Mouse (Mus musculus): ENCODE data around the gene S100a9. TPM values are rescaled to one million over a fixed set of nuclear protein-coding genes. Genes with fewer than 3 reads are reported as not detected.

S100a9 gene
- polyA plus RNA-seq, 1 experiment: not detected

- TF ChIP-seq POLR2A (IDR thresholded peaks at IDR 0.05; ENCODE audit: insufficient read depth, low read depth, low read length): no peak
- TF ChIP-seq CTCF (IDR thresholded peaks at IDR 0.05; ENCODE audit: insufficient read depth, low read depth, low read length): no peak; the same call in 1 of the 2 replicates
- peaks cover 16% of the 10 kb centered on the region for H3K4me1 ChIP-seq (ENCODE audit: control insufficient read depth, insufficient read depth, low read length)
- no peak overlapping the region for H3K4me3 ChIP-seq (ENCODE audit: insufficient read depth, low read depth, low read length)
- 52% methylated on average over 3 of the region's 3 CpGs for WGBS
- H3K27ac ChIP-seq (ENCODE audit: insufficient read depth, low read depth, low read length): no peak overlapping the region
Observed at GRCm38 (mm10) chr3:90644220-90644619, 51.3 kb downstream of the S100a9 start.

Other genes starting within 250 kb of the S100a9 start
- not detected in 2 replicates for gene Npr1, start 229.9 kb downstream of the S100a9 start, polyA plus RNA-seq (2012; ENCODE audit: insufficient read depth, insufficient read length, low replicate concordance, missing spikeins)
- not detected in 2 replicates for gene Ilf2, start 219.6 kb downstream of the S100a9 start, polyA plus RNA-seq (2012; ENCODE audit: insufficient read depth, insufficient read length, low replicate concordance, missing spikeins)
- gene Snapin, start 204.7 kb downstream of the S100a9 start, polyA plus RNA-seq (2012; ENCODE audit: insufficient read depth, insufficient read length, low replicate concordance, missing spikeins): not detected in 2 replicates
- 401 TPM in 1 of 2 replicates, not detected in the other for gene Chtop, start 186.2 kb downstream of the S100a9 start, polyA plus RNA-seq (2012; ENCODE audit: insufficient read depth, insufficient read length, low replicate concordance, missing spikeins)
- gene S100a1, start 181.3 kb downstream of the S100a9 start, polyA plus RNA-seq (2012; ENCODE audit: insufficient read depth, insufficient read length, low replicate concordance, missing spikeins): not detected in 2 replicates
- gene S100a13, start 181.3 kb downstream of the S100a9 start, polyA plus RNA-seq (2012; ENCODE audit: insufficient read depth, insufficient read length, low replicate concordance, missing spikeins): not detected in 2 replicates
- not detected in 2 replicates for gene S100a14, start 168.9 kb downstream of the S100a9 start, polyA plus RNA-seq (2012; ENCODE audit: insufficient read depth, insufficient read length, low replicate concordance, missing spikeins)
- not detected in 2 replicates for gene S100a16, start 158.5 kb downstream of the S100a9 start, polyA plus RNA-seq (2012; ENCODE audit: insufficient read depth, insufficient read length, low replicate concordance, missing spikeins)
- gene S100a3, start 135.1 kb downstream of the S100a9 start, polyA plus RNA-seq (2012; ENCODE audit: insufficient read depth, insufficient read length, low replicate concordance, missing spikeins): not detected in 2 replicates
- gene S100a2, start 105.5 kb downstream of the S100a9 start, polyA plus RNA-seq (2012; ENCODE audit: insufficient read depth, insufficient read length, low replicate concordance, missing spikeins): not detected in 2 replicates
- not detected in 2 replicates for gene Gm42674, start 93.8 kb downstream of the S100a9 start, polyA plus RNA-seq (2012; ENCODE audit: insufficient read depth, insufficient read length, low replicate concordance, missing spikeins)
- gene S100a4, start 92.0 kb downstream of the S100a9 start, polyA plus RNA-seq (2012; ENCODE audit: insufficient read depth, insufficient read length, low replicate concordance, missing spikeins): not detected in 2 replicates
- gene S100a5, start 87.2 kb downstream of the S100a9 start, polyA plus RNA-seq (2012; ENCODE audit: insufficient read depth, insufficient read length, low replicate concordance, missing spikeins): not detected in 2 replicates
- not detected in 2 replicates for gene S100a6, start 82.8 kb downstream of the S100a9 start, polyA plus RNA-seq (2012; ENCODE audit: insufficient read depth, insufficient read length, low replicate concordance, missing spikeins)
- not detected in 2 replicates for gene S100a7a, start 41.7 kb downstream of the S100a9 start, polyA plus RNA-seq (2012; ENCODE audit: insufficient read depth, insufficient read length, low replicate concordance, missing spikeins)
- gene S100a8, start 26.7 kb downstream of the S100a9 start, polyA plus RNA-seq (2012; ENCODE audit: insufficient read depth, insufficient read length, low replicate concordance, missing spikeins): not detected in 2 replicates
- not detected in 2 replicates for gene Pglyrp4, start 31.2 kb upstream of the S100a9 start, polyA plus RNA-seq (2012; ENCODE audit: insufficient read depth, insufficient read length, low replicate concordance, missing spikeins)
- gene Gm5849, start 82.2 kb upstream of the S100a9 start, polyA plus RNA-seq (2012; ENCODE audit: insufficient read depth, insufficient read length, low replicate concordance, missing spikeins): not detected in 2 replicates

All from olfactory bulb, adult 2 months (tissue).